Mouse (Mus musculus) ES-Bruce4 (cell line): ENCODE data around the gene Mettl24. TPM values are rescaled to one million over a fixed set of nuclear protein-coding genes. Genes with fewer than 3 reads are reported as not detected.

ENCODE experiments used
- H3K27ac ChIP-seq: 2 replicates; pipeline ENCODE4 v1.5.1; 2012; ENCODE audit warnings: low read length, inconsistent platforms; ENCODE audit not compliant: insufficient read depth
- H3K27me3 ChIP-seq: 2 replicates; pipeline ENCODE4 v1.6.1; 2012; ENCODE audit warnings: mild to moderate bottlenecking, low read length, inconsistent platforms; ENCODE audit not compliant: control insufficient read depth, poor library complexity, insufficient read depth, severe bottlenecking
- H3K36me3 ChIP-seq: 2 replicates; pipeline ENCODE4 v1.6.1; 2012; ENCODE audit warnings: inconsistent platforms, mild to moderate bottlenecking, low read length, moderate library complexity; ENCODE audit not compliant: control insufficient read depth, poor library complexity, insufficient read depth, severe bottlenecking
- H3K4me1 ChIP-seq: one replicate; pipeline ENCODE4 v1.8.1; 2011; ENCODE audit warnings: low read length; ENCODE audit not compliant: control insufficient read depth, insufficient read depth
- H3K4me3 ChIP-seq: 2 replicates; pipeline ENCODE4 v1.5.1; 2011; ENCODE audit warnings: low read depth, mild to moderate bottlenecking, low read length
- H3K9ac ChIP-seq: 2 replicates; pipeline ENCODE4 v1.6.1; 2012; ENCODE audit warnings: low read depth, mild to moderate bottlenecking, inconsistent platforms; ENCODE audit not compliant: poor library complexity, severe bottlenecking
- H3K9me3 ChIP-seq: replicated peaks from 2 replicates; pipeline ENCODE4 v1.6.1; 2012; ENCODE audit warnings: mild to moderate bottlenecking, low read length, inconsistent platforms; ENCODE audit not compliant: control insufficient read depth, poor library complexity, insufficient read depth, severe bottlenecking
- CTCF ChIP-seq: IDR thresholded peaks from one replicate; pipeline ENCODE4 v1.8.1; 2011; ENCODE audit warnings: low read depth, low read length
- EP300 ChIP-seq: IDR thresholded peaks from 2 replicates; pipeline ENCODE4 v1.6.1; 2011; ENCODE audit warnings: low read depth, low read length; ENCODE audit not compliant: insufficient read depth
- POLR2A ChIP-seq: IDR thresholded peaks from one replicate; pipeline ENCODE4 v1.8.1; 2011; ENCODE audit warnings: low read length; ENCODE audit not compliant: insufficient read depth
- polyA plus RNA-seq: library from polyadenylated mRNA; stranded (reverse); fragments of >200 nt; gene quantifications from 2 replicates; pipeline ENCODE4 v1.2.4, GENCODE M21; 2011; ENCODE audit warnings: low read depth; ENCODE audit not compliant: missing spikeins, insufficient read depth, insufficient read length

The Mettl24 gene
- polyA plus RNA-seq, 1 experiment: 0.39 TPM

DNA sequence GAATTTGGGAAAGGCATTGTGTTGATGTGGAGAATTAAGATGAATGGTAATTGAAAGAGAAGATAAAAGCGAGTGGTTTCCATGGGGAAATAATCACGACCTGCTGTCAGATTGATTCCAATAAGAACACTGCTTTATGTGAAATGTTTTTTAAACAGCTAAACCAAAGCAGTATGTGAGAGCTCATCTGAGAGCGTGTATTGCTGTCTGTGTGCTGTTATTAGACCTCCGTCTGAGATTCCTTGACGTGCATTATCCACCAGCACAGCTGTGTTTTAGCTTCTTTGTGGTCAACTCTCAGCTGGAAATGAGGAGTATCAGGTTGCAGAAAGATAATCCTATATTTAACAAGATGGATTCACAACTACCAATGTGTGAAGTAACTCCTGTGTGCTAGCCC, 43.9 kb downstream of the Mettl24 start:
- Histone ChIP-seq H3K4me1 (no peaks in the 10 kb centered on the region), H3K36me3 (no peaks in the 10 kb centered on the region), H3K9me3 (no peaks in the 10 kb centered on the region), H3K9ac (no peak overlapping the region), H3K27me3 (no peaks in the 10 kb centered on the region), H3K4me3 (no peak overlapping the region), H3K27ac (no peak overlapping the region)
- TF ChIP-seq POLR2A (no peak), CTCF (no peak)

DNA sequence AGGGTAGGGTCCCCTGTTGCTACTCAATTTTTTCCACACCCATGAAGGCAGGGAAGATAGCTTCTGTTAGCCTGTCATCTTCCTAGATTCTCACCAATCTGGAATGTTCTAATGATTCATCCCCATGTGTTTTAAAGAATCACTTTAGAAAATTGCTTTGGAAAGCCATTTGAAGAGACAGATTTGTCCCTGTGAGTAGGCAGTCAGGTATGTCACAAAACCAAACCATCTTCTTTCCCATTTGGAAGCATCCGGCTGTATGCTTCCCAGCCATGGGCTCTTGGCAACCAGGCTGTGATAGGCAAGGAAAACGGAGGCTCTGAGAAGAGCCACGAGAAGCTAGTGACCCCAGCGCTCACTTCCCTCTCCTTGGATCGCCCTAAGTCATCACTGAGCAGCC, 47.1 kb downstream of the Mettl24 start:
- Histone ChIP-seq H3K36me3 (no peaks in the 10 kb centered on the region), H3K27ac (no peak overlapping the region), H3K4me1 (no peaks in the 10 kb centered on the region), H3K4me3 (no peak overlapping the region), H3K9me3 (no peaks in the 10 kb centered on the region), H3K9ac (no peak overlapping the region), H3K27me3 (no peaks in the 10 kb centered on the region)
- TF ChIP-seq EP300 (no peak), CTCF (no peak)

DNA sequence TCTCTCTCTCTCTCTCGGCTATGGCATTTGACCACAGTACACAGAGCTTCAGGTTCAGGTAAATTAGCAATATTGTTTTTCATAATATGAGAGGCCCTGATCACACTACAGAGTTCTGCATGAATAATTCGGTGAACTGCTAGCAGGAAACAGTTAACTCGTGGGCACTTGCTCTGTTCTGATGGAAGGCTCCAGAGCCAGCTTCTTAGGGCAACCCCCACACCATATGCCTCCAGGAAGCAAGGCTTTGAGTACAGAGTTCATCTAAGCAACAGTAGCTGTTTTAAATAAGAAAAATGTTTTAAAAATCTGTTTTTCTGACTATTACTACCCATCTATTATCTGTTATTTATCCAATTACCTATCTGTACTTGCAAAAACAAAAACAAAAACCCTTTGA, 50.2 kb downstream of the Mettl24 start:
- Histone ChIP-seq H3K27me3 (no peaks in the 10 kb centered on the region), H3K36me3 (no peaks in the 10 kb centered on the region)
- TF ChIP-seq EP300 (no peak), POLR2A (no peak), CTCF (no peak)

DNA sequence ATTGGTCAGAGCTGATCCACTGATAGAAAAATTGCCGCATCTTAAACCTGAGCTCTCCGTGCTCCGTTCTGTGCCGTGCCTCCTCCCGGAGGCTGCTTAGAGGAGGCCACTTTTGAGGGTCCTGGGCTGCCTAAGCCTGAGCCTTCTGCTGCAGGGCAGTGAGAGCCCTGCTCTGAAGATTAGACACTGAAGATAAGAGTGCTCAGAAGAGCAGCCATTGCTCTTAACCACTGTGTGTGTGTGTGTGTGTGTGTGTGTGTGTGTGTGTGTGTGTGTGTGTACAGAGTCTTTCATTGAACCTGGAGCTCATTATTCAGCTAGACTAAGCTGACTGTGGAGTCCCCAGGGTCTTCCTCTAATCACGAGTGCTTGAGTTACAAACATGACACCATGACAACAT, 53.1 kb downstream of the Mettl24 start:
- Histone ChIP-seq H3K27me3 (no peaks in the 10 kb centered on the region), H3K4me1 (no peaks in the 10 kb centered on the region), H3K27ac (no peak overlapping the region)

More for the DNA sequence above, 50.2 kb downstream of the Mettl24 start:
- no peaks in the 10 kb centered on the region for H3K4me1 ChIP-seq
- H3K27ac ChIP-seq: no peak overlapping the region
- H3K9me3 ChIP-seq: no peaks in the 10 kb centered on the region
- no peak overlapping the region for H3K4me3 ChIP-seq
- H3K9ac ChIP-seq: no peak overlapping the region

DNA sequence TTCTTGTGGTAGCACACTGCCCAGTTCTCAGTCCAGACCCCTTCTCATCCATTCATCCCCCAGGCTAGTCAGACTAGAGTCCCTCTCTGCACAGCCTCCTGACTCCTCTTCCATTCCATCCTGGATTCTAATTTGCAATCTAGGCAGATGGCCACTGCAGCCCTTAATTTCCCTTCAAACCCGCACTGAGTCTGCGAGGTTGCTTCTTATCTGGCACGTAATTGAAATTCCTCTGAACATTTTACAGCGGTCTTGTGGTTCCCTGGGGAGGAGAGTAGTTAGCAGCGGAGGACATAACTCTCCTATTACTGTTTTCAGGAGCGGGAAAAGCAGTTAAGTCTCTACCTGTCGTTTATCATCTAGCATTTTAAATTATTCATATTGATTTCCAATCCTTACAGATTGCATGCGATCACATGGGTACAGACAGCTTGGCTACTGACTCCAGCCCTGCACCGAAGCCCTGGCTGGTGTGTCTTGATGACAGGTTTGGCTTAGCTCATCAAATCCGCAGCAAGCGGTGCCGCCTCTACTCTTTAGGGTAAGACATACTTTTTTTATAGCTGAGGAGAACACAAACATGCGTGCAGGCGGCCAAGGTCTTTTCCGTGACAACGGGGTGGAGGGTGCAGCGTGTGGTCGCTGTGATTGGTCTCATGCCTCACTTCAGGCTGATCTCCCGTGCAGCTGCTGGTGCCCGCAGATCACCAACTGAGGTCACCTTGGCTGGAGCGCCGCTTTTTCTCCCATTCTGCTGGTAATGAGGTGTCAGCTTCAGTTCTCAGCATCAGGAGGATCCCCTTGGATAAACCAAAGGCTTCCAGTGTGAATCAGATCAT, 54.4 kb downstream of the Mettl24 start:
- H3K4me3 ChIP-seq: 0 out of 2 replicates have a peak overlapping the region, but pooled peaks have one; percentile 0
- no peaks in the 10 kb centered on the region for H3K36me3 ChIP-seq
- TF ChIP-seq POLR2A: no peak
- no peak for TF ChIP-seq EP300
- TF ChIP-seq CTCF: no peak
- no peaks in the 10 kb centered on the region for H3K27me3 ChIP-seq
- H3K9ac ChIP-seq: no peak overlapping the region
- no peak overlapping the region for H3K27ac ChIP-seq
- H3K4me1 ChIP-seq: no peaks in the 10 kb centered on the region
- no peaks in the 10 kb centered on the region for H3K9me3 ChIP-seq

More for the DNA sequence above, 53.1 kb downstream of the Mettl24 start:
- Histone ChIP-seq H3K9ac (no peak overlapping the region), H3K4me3 (no peak overlapping the region), H3K9me3 (no peaks in the 10 kb centered on the region), H3K36me3 (no peaks in the 10 kb centered on the region)
- TF ChIP-seq CTCF: no peak
- TF ChIP-seq EP300: no peak
- no peak for TF ChIP-seq POLR2A

DNA sequence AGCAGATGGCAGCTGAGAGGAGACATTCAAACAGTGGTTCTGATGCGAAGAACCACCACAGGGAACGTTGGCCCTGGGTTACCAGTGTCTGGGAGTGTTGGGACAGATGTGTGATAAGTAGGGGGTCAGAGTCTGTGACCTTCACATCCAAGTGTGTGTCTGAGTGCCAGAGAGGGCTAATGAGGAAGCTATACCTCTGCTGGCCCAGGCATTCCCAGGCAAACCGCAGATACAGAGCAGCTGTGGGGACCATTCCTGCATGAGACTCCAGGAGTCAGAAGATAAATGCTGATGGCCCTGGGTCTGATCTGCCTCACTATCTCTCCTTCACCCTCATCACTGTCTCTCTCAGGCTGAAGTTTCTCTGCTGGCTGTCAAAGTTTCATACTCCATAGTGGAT, 57.6 kb downstream of the Mettl24 start:
- no peaks in the 10 kb centered on the region for H3K36me3 ChIP-seq
- no peaks in the 10 kb centered on the region for H3K27me3 ChIP-seq
- no peak overlapping the region for H3K27ac ChIP-seq
- H3K9ac ChIP-seq: no peak overlapping the region
- H3K4me1 ChIP-seq: no peaks in the 10 kb centered on the region
- no peaks in the 10 kb centered on the region for H3K9me3 ChIP-seq
- TF ChIP-seq CTCF: no peak
- H3K4me3 ChIP-seq: no peak overlapping the region
